Mouse (Mus musculus): Measurements from ENCODE around the gene Tgfbr3. TPM values are rescaled to one million over a fixed set of nuclear protein-coding genes. Genes with fewer than 3 reads are reported as not detected.
A peak's percentile ranks its signal among the peaks of the same experiment; 100 is the strongest.

The Tgfbr3 gene
- polyA plus RNA-seq, 1 experiment from 2014 or later = 14.9 TPM

- H3K9ac ChIP-seq (ENCODE audit: low read depth, low read length) = no peak overlapping the region
- H3K4me2 ChIP-seq (ENCODE audit: low read depth, low read length) = no peak overlapping the region
- peaks cover 14% of the 10 kb centered on the region; the same call in 1 of the 2 replicates for H3K4me1 ChIP-seq (ENCODE audit: control insufficient read depth, insufficient read depth, low read length)
- no peaks in the 10 kb centered on the region for H3K9me3 ChIP-seq (ENCODE audit: control insufficient read depth, low read length)
- peak overlapping the region; percentile 54 for H3K27ac ChIP-seq (ENCODE audit: low read length)
- H3K27me3 ChIP-seq (replicated peaks; ENCODE audit: control insufficient read depth, insufficient read depth, low read length) = no peaks in the 10 kb centered on the region
- H3K36me3 ChIP-seq (ENCODE audit: control insufficient read depth, insufficient read depth, low read length) = no peaks in the 10 kb centered on the region
- WGBS = 48% methylated on average over 4 of the region's 4 CpGs
- peak; percentile 26; the same call in 1 of the 2 replicates for ATAC-seq
- H3K4me3 ChIP-seq (ENCODE audit: low read length) = no peak overlapping the region
Observed at GRCm38 (mm10) chr5:107176796-107177195, 112.6 kb downstream of the Tgfbr3 start.

GRCm38 (mm10) chr5:107176196-107176595, 113.2 kb downstream of the Tgfbr3 start:
- Histone ChIP-seq H3K9me3 (ENCODE audit: control insufficient read depth, low read length) (no peaks in the 10 kb centered on the region), H3K4me2 (ENCODE audit: low read depth, low read length) (no peak overlapping the region), H3K4me1 (ENCODE audit: control insufficient read depth, insufficient read depth, low read length) (peaks cover 14% of the 10 kb centered on the region; the same call in 1 of the 2 replicates), H3K27me3 (replicated peaks; ENCODE audit: control insufficient read depth, insufficient read depth, low read length) (no peaks in the 10 kb centered on the region), H3K36me3 (ENCODE audit: control insufficient read depth, insufficient read depth, low read length) (no peaks in the 10 kb centered on the region), H3K27ac (ENCODE audit: low read length) (no peak overlapping the region), H3K4me3 (ENCODE audit: low read length) (no peak overlapping the region), H3K9ac (ENCODE audit: low read depth, low read length) (no peak overlapping the region)
- ATAC-seq = no peak
- WGBS = 72% methylated on average over 4 of the region's 4 CpGs

- Histone ChIP-seq H3K4me2 (ENCODE audit: low read depth, low read length) (no peak overlapping the region), H3K27me3 (replicated peaks; ENCODE audit: control insufficient read depth, insufficient read depth, low read length) (no peaks in the 10 kb centered on the region), H3K4me3 (ENCODE audit: low read length) (no peak overlapping the region), H3K36me3 (ENCODE audit: control insufficient read depth, insufficient read depth, low read length) (no peaks in the 10 kb centered on the region), H3K9me3 (ENCODE audit: control insufficient read depth, low read length) (no peaks in the 10 kb centered on the region), H3K27ac (ENCODE audit: low read length) (no peak overlapping the region), H3K9ac (ENCODE audit: low read depth, low read length) (no peak overlapping the region), H3K4me1 (ENCODE audit: control insufficient read depth, insufficient read depth, low read length) (peaks cover 14% of the 10 kb centered on the region; the same call in 1 of the 2 replicates)
- ATAC-seq = no peak
Observed at GRCm38 (mm10) chr5:107174188-107174587, 115.2 kb downstream of the Tgfbr3 start.

GRCm38 (mm10) chr5:107173483-107173882, 115.9 kb downstream of the Tgfbr3 start:
- no peak for ATAC-seq
- Histone ChIP-seq H3K4me2 (ENCODE audit: low read depth, low read length) (no peak overlapping the region), H3K9ac (ENCODE audit: low read depth, low read length) (no peak overlapping the region), H3K36me3 (ENCODE audit: control insufficient read depth, insufficient read depth, low read length) (no peaks in the 10 kb centered on the region), H3K4me1 (ENCODE audit: control insufficient read depth, insufficient read depth, low read length) (peaks cover 15% of the 10 kb centered on the region), H3K27ac (ENCODE audit: low read length) (no peak overlapping the region), H3K27me3 (replicated peaks; ENCODE audit: control insufficient read depth, insufficient read depth, low read length) (no peaks in the 10 kb centered on the region), H3K9me3 (ENCODE audit: control insufficient read depth, low read length) (no peaks in the 10 kb centered on the region), H3K4me3 (ENCODE audit: low read length) (no peak overlapping the region)
- 74% methylated on average over 2 of the region's 2 CpGs for WGBS

GRCm38 (mm10) chr5:107171861-107172260, 117.6 kb downstream of the Tgfbr3 start:
- 80% methylated on average over 7 of the region's 7 CpGs for WGBS

GRCm38 (mm10) chr5:107169796-107170195, 119.6 kb downstream of the Tgfbr3 start:
- no peaks in the 10 kb centered on the region for H3K36me3 ChIP-seq (ENCODE audit: control insufficient read depth, insufficient read depth, low read length)
- no peak for ATAC-seq

More at GRCm38 (mm10) chr5:107171861-107172260, 117.6 kb downstream of the Tgfbr3 start:
- Histone ChIP-seq H3K9me3 (ENCODE audit: control insufficient read depth, low read length) (no peaks in the 10 kb centered on the region), H3K36me3 (ENCODE audit: control insufficient read depth, insufficient read depth, low read length) (no peaks in the 10 kb centered on the region), H3K4me3 (ENCODE audit: low read length) (no peak overlapping the region), H3K27ac (ENCODE audit: low read length) (no peak overlapping the region), H3K4me1 (ENCODE audit: control insufficient read depth, insufficient read depth, low read length) (peaks cover 18% of the 10 kb centered on the region), H3K4me2 (ENCODE audit: low read depth, low read length) (no peak overlapping the region), H3K9ac (ENCODE audit: low read depth, low read length) (no peak overlapping the region), H3K27me3 (replicated peaks; ENCODE audit: control insufficient read depth, insufficient read depth, low read length) (no peaks in the 10 kb centered on the region)
- no peak for ATAC-seq

GRCm38 (mm10) chr5:107167872-107168300, 121.5 kb downstream of the Tgfbr3 start:
- ATAC-seq = peak; percentile 72
- Histone ChIP-seq H3K4me1 (ENCODE audit: control insufficient read depth, insufficient read depth, low read length) (peaks cover 26% of the 10 kb centered on the region), H3K4me2 (ENCODE audit: low read depth, low read length) (peak overlapping the region; percentile 46; the same call in 1 of the 2 replicates), H3K9me3 (ENCODE audit: control insufficient read depth, low read length) (no peaks in the 10 kb centered on the region), H3K4me3 (ENCODE audit: low read length) (no peak overlapping the region), H3K9ac (ENCODE audit: low read depth, low read length) (no peak overlapping the region), H3K27ac (ENCODE audit: low read length) (peak overlapping the region; percentile 81), H3K36me3 (ENCODE audit: control insufficient read depth, insufficient read depth, low read length) (no peaks in the 10 kb centered on the region), H3K27me3 (replicated peaks; ENCODE audit: control insufficient read depth, insufficient read depth, low read length) (no peaks in the 10 kb centered on the region)
- WGBS = 36% methylated on average over 8 of the region's 8 CpGs

More at GRCm38 (mm10) chr5:107169796-107170195, 119.6 kb downstream of the Tgfbr3 start:
- H3K4me1 ChIP-seq (ENCODE audit: control insufficient read depth, insufficient read depth, low read length) = peaks cover 22% of the 10 kb centered on the region
- WGBS = 86% methylated on average over 5 of the region's 5 CpGs
- no peaks in the 10 kb centered on the region for H3K9me3 ChIP-seq (ENCODE audit: control insufficient read depth, low read length)
- no peak overlapping the region for H3K4me3 ChIP-seq (ENCODE audit: low read length)
- no peak overlapping the region for H3K9ac ChIP-seq (ENCODE audit: low read depth, low read length)
- H3K27ac ChIP-seq (ENCODE audit: low read length) = no peak overlapping the region
- H3K27me3 ChIP-seq (replicated peaks; ENCODE audit: control insufficient read depth, insufficient read depth, low read length) = no peaks in the 10 kb centered on the region
- H3K4me2 ChIP-seq (ENCODE audit: low read depth, low read length) = no peak overlapping the region

- Histone ChIP-seq H3K4me3 (ENCODE audit: low read length) (no peak overlapping the region; the same call in 1 of the 2 replicates), H3K9me3 (ENCODE audit: control insufficient read depth, low read length) (no peaks in the 10 kb centered on the region), H3K36me3 (ENCODE audit: control insufficient read depth, insufficient read depth, low read length) (no peaks in the 10 kb centered on the region), H3K4me2 (ENCODE audit: low read depth, low read length) (peak overlapping the region; percentile 46), H3K9ac (ENCODE audit: low read depth, low read length) (peak overlapping the region; percentile 31; the same call in 1 of the 2 replicates), H3K27me3 (replicated peaks; ENCODE audit: control insufficient read depth, insufficient read depth, low read length) (no peaks in the 10 kb centered on the region), H3K27ac (ENCODE audit: low read length) (peak overlapping the region; percentile 81), H3K4me1 (ENCODE audit: control insufficient read depth, insufficient read depth, low read length) (peaks cover 23% of the 10 kb centered on the region)
- peak; percentile 51 for ATAC-seq
- WGBS = 26% methylated on average over 12 of the region's 12 CpGs
Observed at GRCm38 (mm10) chr5:107167373-107167772, 122.1 kb downstream of the Tgfbr3 start.

GRCm38 (mm10) chr5:107166659-107167370, 122.6 kb downstream of the Tgfbr3 start:
- Histone ChIP-seq H3K4me3 (ENCODE audit: low read length) (no peak overlapping the region), H3K27me3 (replicated peaks; ENCODE audit: control insufficient read depth, insufficient read depth, low read length) (no peaks in the 10 kb centered on the region), H3K9me3 (ENCODE audit: control insufficient read depth, low read length) (no peaks in the 10 kb centered on the region), H3K9ac (ENCODE audit: low read depth, low read length) (peak overlapping the region; percentile 31; the same call in 1 of the 2 replicates), H3K27ac (ENCODE audit: low read length) (peak overlapping the region; percentile 81; the same call in 1 of the 2 replicates), H3K4me2 (ENCODE audit: low read depth, low read length) (peak overlapping the region; percentile 46), H3K4me1 (ENCODE audit: control insufficient read depth, insufficient read depth, low read length) (peaks cover 23% of the 10 kb centered on the region), H3K36me3 (ENCODE audit: control insufficient read depth, insufficient read depth, low read length) (no peaks in the 10 kb centered on the region)
- peak; percentile 49 for ATAC-seq
- WGBS = 41% methylated on average over 11 of the region's 11 CpGs
